In the genomic region with DNA sequence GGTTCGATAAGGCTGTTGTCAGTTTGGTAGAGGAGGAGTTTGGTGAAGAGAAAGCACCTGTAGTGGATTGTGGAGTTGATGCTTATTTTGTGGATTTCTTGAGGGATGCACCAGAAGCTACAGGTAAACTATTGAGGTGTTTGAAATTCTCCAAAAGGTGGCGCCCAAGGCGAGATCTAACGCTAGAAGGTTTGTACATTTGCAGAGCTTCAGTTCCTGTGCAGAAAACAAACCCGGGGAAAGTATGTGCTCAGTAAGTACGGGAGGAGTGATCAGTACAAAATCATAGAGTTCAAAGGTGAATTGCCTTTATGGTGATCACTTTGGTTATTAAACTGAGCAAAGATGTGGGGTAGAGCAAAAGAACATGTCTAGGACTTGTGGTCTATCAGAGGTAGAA, we compare ENCODE assay signal across 21 mouse cellular contexts.
"Had no signal": no experiment of that assay in that cellular context is flagged by ENCODE, and none has a peak within 500 bp of the region (broad histone marks: within the 10 kb centered on the region; RNA-seq: fewer than 3 reads in every experiment).

No protein-coding gene starts in this region.

- H3K4me2 ChIP-seq: kidney, embryonic 15.5 days; liver, embryonic 12.5 days; liver, embryonic 15.5 days; midbrain, embryonic 13.5 days; neural tube, embryonic 13.5 days; stomach, embryonic 15.5 days had no signal

- DNase-seq: kidney, adult 8-10 months; kidney, postnatal 10 days; layer of hippocampus, adult 9-11 months; lung, adult 2 months; lung, postnatal 14 days; retina, postnatal 1 day; right cerebral cortex, postnatal 25 days; spleen, adult 18-20 months; thymus, adult 18-20 months; thymus, postnatal 36 days had no signal

- H3K4me3 ChIP-seq: kidney, embryonic 15.5 days; layer of hippocampus, adult 2 months; liver, embryonic 12.5 days; liver, embryonic 15.5 days; midbrain, embryonic 10.5 days; midbrain, embryonic 13.5 days; myocyte; neural tube, embryonic 13.5 days; stomach, embryonic 15.5 days had no signal

- H3K9me3 ChIP-seq: kidney, embryonic 15.5 days; liver, embryonic 12.5 days; liver, embryonic 15.5 days; midbrain, embryonic 10.5 days; midbrain, embryonic 13.5 days; neural tube, embryonic 13.5 days; stomach, embryonic 15.5 days had no signal

- H3K27me3 ChIP-seq: kidney, embryonic 15.5 days; liver, embryonic 12.5 days; liver, embryonic 15.5 days; midbrain, embryonic 13.5 days; neural tube, embryonic 13.5 days; stomach, embryonic 15.5 days had no signal

- H3K4me1 ChIP-seq: kidney, embryonic 15.5 days; liver, embryonic 12.5 days; liver, embryonic 15.5 days; midbrain, embryonic 10.5 days; midbrain, embryonic 13.5 days; neural tube, embryonic 13.5 days; stomach, embryonic 15.5 days had no signal

- H3K27ac ChIP-seq: kidney, embryonic 15.5 days; layer of hippocampus, adult 2 months; liver, embryonic 12.5 days; liver, embryonic 15.5 days; macrophage; midbrain, embryonic 10.5 days; midbrain, embryonic 13.5 days; neural tube, embryonic 13.5 days; stomach, embryonic 15.5 days had no signal

- H3K36me3 ChIP-seq: kidney, embryonic 15.5 days; liver, embryonic 12.5 days; liver, embryonic 15.5 days; midbrain, embryonic 10.5 days; midbrain, embryonic 13.5 days; neural tube, embryonic 13.5 days; stomach, embryonic 15.5 days had no signal

- ATAC-seq: liver, embryonic 12.5 days; midbrain, embryonic 13.5 days; midbrain, embryonic 16.5 days had no signal

- H3K9ac ChIP-seq: kidney, embryonic 15.5 days; liver, embryonic 12.5 days; liver, embryonic 15.5 days; midbrain, embryonic 13.5 days; neural tube, embryonic 13.5 days; stomach, embryonic 15.5 days had no signal
